ENCODE assay signal across 8 mouse cellular contexts in the genomic region with DNA sequence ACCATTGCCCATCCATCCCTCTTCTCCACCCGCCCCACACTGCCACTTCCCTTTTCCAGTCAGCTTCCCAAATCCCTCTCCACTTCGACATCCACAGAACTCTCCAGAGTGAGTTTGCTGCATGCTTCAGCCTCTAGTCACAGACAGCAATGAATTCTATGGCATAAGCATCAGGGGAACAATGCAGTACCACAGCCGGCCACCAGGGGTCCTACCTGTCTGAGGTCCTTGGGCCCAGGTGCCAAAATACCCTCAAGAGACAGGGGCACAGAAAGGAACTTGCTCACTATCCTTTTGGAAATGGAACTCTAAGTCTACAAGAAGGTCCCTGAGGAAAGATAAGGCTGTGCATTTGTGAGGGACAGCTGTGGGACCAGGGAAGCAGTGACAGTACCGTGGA.
DNase-seq lines count a peak whose midpoint lies in the region; ATAC-seq and TF ChIP-seq lines count a peak whose summit lies in the region.

No protein-coding gene starts in this region.

- no peak overlapping the region for H3K4me2 ChIP-seq in midbrain, postnatal 0 days (ENCODE audit: low read depth, low read length, poor library complexity, severe bottlenecking)

- TF ChIP-seq POLR2A in testis, adult 2 months (IDR thresholded peaks at IDR 0.05; ENCODE audit: control insufficient read depth, low read depth, low read length) = no peak

- H3K36me3 ChIP-seq in midbrain, postnatal 0 days (ENCODE audit: insufficient read depth, low read length) = no peaks in the 10 kb centered on the region
- H3K36me3 ChIP-seq in testis, adult 2 months (ENCODE audit: control insufficient read depth, insufficient read depth, low read length) = no peaks in the 10 kb centered on the region

- H3K9me3 ChIP-seq in midbrain, postnatal 0 days (ENCODE audit: low read length) = no peaks in the 10 kb centered on the region

- no peak overlapping the region for H3K4me3 ChIP-seq in midbrain, postnatal 0 days (ENCODE audit: low read depth, low read length)
- no peak overlapping the region for H3K4me3 ChIP-seq in testis, adult 2 months (ENCODE audit: control insufficient read depth, low read depth, low read length)

- no peak for ATAC-seq in CD4-positive, CD25-positive, alpha-beta regulatory T cell, adult 4 months
- ATAC-seq in midbrain, postnatal 0 days (ENCODE audit: low FRiP score) = no peak

- H3K9ac ChIP-seq in midbrain, postnatal 0 days (replicated peaks; ENCODE audit: low read length, poor library complexity, severe bottlenecking) = no peak overlapping the region

- peak; percentile 78 for TF ChIP-seq CTCF in midbrain, postnatal 0 days (IDR thresholded peaks at IDR 0.05)
- TF ChIP-seq CTCF in testis, adult 2 months (IDR thresholded peaks at IDR 0.05; ENCODE audit: control insufficient read depth, insufficient read depth, insufficient replicate concordance, low read depth, low read length) = peak; percentile 92

- H3K4me1 ChIP-seq in midbrain, postnatal 0 days (ENCODE audit: insufficient read depth, low read length) = no peaks in the 10 kb centered on the region
- no peaks in the 10 kb centered on the region for H3K4me1 ChIP-seq in testis, adult 2 months (ENCODE audit: control insufficient read depth, insufficient read depth, low read length)

- H3K27ac ChIP-seq in midbrain, postnatal 0 days (ENCODE audit: low read depth, low read length) = no peak overlapping the region
- no peak overlapping the region for H3K27ac ChIP-seq in testis, adult 2 months (ENCODE audit: control insufficient read depth, insufficient read depth, low read depth, low read length)

- DNase-seq in CD4-positive, CD25-positive, alpha-beta regulatory T cell, adult 2 months (ENCODE audit: low read depth, low spot score) = peak; percentile 64
- DNase-seq in ES-CJ7 (ENCODE audit: low read depth, low spot score) = peak; percentile 62
- DNase-seq in cerebellum, adult 11-12 months = peak; percentile 4
- DNase-seq in gastrocnemius, postnatal 10 days = peak; percentile 74
- DNase-seq in layer of hippocampus, postnatal 10 days (ENCODE audit: low spot score in 2 of 2) = peak; percentile 66 to 78
- DNase-seq in midbrain, postnatal 0 days (ENCODE audit: low spot score) = peak; percentile 61

- H3K27me3 ChIP-seq in midbrain, postnatal 0 days (ENCODE audit: insufficient read depth, low read length) = no peaks in the 10 kb centered on the region
- H3K27me3 ChIP-seq in testis, adult 2 months (ENCODE audit: control insufficient read depth, insufficient read depth, low read length) = no peaks in the 10 kb centered on the region

- 29% methylated on average over 4 of the region's 4 CpGs for WGBS in midbrain, postnatal 0 days

Comparison
In these comparisons a context has a peak if more than half of its experiments do, and no peak if none do; other contexts are left out.
1. DNase-seq: peak in every context shown above with its lines; median percentile 74 in gastrocnemius, postnatal 10 days; 72 in layer of hippocampus, postnatal 10 days; 64 in CD4-positive, CD25-positive, alpha-beta regulatory T cell, adult 2 months; 62 in ES-CJ7; 61 in midbrain, postnatal 0 days; 4 in cerebellum, adult 11-12 months.